Mouse (Mus musculus) intestine, embryonic 16.5 days (tissue): Measurements from ENCODE around the gene Cdh4. TPM values are rescaled to one million over a fixed set of nuclear protein-coding genes. Genes with fewer than 3 reads are reported as not detected.

Experiments used
- ATAC-seq: fragments of 200-750 bp; cut with Nextera tagmentation; 2 replicates; pipeline ENCODE4 v1.8.0; 2017; ENCODE audit warnings: moderate TSS enrichment, moderate library complexity
- H3K27ac ChIP-seq: fragments of 300-500 bp; sonication (generic); 2 replicates; pipeline ENCODE4 v1.5.1; 2014; ENCODE audit warnings: mild to moderate bottlenecking, low read length
- H3K27me3 ChIP-seq: fragments of 300-500 bp; sonication (generic); replicated peaks from 2 replicates; pipeline ENCODE4 v1.6.1; 2014; ENCODE audit warnings: low read length, control low read depth, mixed read lengths; ENCODE audit not compliant: control insufficient read depth, insufficient read depth
- H3K36me3 ChIP-seq: fragments of 300-500 bp; sonication (generic); 2 replicates; pipeline ENCODE4 v1.6.1; 2014; ENCODE audit warnings: low read length, control low read depth; ENCODE audit not compliant: control insufficient read depth, insufficient read depth
- H3K4me1 ChIP-seq: fragments of 300-500 bp; sonication (generic); 2 replicates; pipeline ENCODE4 v1.6.1; 2014; ENCODE audit warnings: low read length, control low read depth, mixed read lengths; ENCODE audit not compliant: control insufficient read depth, insufficient read depth
- H3K4me2 ChIP-seq: fragments of 300-500 bp; sonication (generic); 2 replicates; pipeline ENCODE4 v1.6.1; 2014; ENCODE audit warnings: low read depth, low read length, control low read depth
- H3K4me3 ChIP-seq: fragments of 300-500 bp; sonication (generic); 2 replicates; pipeline ENCODE4 v1.5.1; 2014; ENCODE audit warnings: mild to moderate bottlenecking, low read length
- H3K9ac ChIP-seq: fragments of 300-500 bp; sonication (generic); 2 replicates; pipeline ENCODE4 v1.6.1; 2014; ENCODE audit warnings: low read depth, low read length
- H3K9me3 ChIP-seq: fragments of 300-500 bp; sonication (generic); 2 replicates; pipeline ENCODE4 v1.6.1; 2016; ENCODE audit warnings: low read length, control low read depth; ENCODE audit not compliant: control insufficient read depth
- WGBS: fragments of 180-500 bp; shearing (Covaris S2); extraction: QIAGEN DNeasy Blood & Tissue Kit; methylation state at CpG from one replicate; pipeline ENCODE4 v1.1.7; 2014; 5-methylcytosine and 5-hydroxymethylcytosine counted together
- polyA plus RNA-seq: library from polyadenylated mRNA; unstranded; fragments of >200 nt; fragmentation: Nextera tagmentation; extraction: Ambion mirVana; gene quantifications from 2 replicates; pipeline ENCODE4 v1.2.1, GENCODE M21; 2015

The Cdh4 gene
- 2.2 and 3.2 TPM in 2 replicates for polyA plus RNA-seq

DNA sequence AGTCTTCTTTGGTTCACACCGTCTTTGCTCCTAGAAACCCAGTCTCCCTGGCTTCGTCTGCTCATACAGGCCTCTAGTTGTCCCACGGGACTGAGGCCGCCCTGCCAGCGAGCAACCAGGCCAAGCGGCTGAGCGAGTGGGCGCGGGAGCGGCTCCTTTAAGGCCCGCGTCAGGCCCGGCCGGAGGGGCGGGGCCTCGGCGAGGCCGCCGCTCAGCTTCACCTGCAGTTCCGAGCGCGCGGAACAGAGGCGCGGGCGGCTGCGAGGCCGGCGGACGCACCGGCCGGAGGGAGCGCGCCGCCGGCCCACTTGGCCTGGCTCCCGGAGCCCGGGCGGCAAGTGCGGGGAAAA lies at the start of gene Cdh4:
Gene Cdh4, plus strand, starts transcription at position 241 of the 350 bp plus-strand sequence.
- WGBS, result under 1% methylated on average over 40 of the region's 40 CpGs
- H3K36me3 ChIP-seq, result no peaks in the 10 kb centered on the region
- H3K27me3 ChIP-seq, result peaks cover 19% of the 10 kb centered on the region
- no peak within 1 kb of the TSS for H3K27ac ChIP-seq
- H3K4me1 ChIP-seq, result peaks cover 9% of the 10 kb centered on the region; the same call in 1 of the 2 replicates
- no peaks in the 10 kb centered on the region for H3K9me3 ChIP-seq
- peak within 1 kb of the TSS; percentile 63 for H3K4me3 ChIP-seq
- peak within 1 kb of the TSS; percentile 66 for H3K9ac ChIP-seq
- H3K4me2 ChIP-seq, result peak within 1 kb of the TSS; percentile 93
- peak; percentile 93 for ATAC-seq

DNA sequence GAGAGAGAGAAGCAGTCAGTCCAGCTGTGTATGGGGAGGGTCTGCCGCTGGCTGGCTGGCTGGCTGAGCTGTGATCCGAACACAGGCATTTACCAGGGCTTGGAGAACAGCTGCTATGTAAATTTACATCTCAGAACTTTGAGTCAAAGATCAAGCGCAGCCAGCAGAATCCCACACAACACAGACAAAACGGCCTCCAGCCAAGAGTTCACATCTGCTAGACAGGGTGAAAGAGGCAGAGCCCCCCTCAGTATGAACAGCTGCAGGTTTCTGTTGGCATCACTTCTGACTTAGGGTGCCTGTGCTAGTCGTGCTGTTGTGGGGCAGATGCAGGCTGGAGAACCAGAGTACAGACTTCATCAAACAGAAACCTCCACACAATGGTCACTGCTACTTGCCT lies 46.8 kb upstream of the Cdh4 start:
- 39% methylated on average over 5 of the region's 5 CpGs for WGBS
- Histone ChIP-seq H3K4me3 (no peak overlapping the region), H3K9ac (no peak overlapping the region), H3K27me3 (no peaks in the 10 kb centered on the region), H3K36me3 (no peaks in the 10 kb centered on the region), H3K9me3 (no peaks in the 10 kb centered on the region), H3K4me1 (peaks cover 4% of the 10 kb centered on the region; the same call in 1 of the 2 replicates), H3K4me2 (no peak overlapping the region), H3K27ac (no peak overlapping the region)
- ATAC-seq, result no peak

DNA sequence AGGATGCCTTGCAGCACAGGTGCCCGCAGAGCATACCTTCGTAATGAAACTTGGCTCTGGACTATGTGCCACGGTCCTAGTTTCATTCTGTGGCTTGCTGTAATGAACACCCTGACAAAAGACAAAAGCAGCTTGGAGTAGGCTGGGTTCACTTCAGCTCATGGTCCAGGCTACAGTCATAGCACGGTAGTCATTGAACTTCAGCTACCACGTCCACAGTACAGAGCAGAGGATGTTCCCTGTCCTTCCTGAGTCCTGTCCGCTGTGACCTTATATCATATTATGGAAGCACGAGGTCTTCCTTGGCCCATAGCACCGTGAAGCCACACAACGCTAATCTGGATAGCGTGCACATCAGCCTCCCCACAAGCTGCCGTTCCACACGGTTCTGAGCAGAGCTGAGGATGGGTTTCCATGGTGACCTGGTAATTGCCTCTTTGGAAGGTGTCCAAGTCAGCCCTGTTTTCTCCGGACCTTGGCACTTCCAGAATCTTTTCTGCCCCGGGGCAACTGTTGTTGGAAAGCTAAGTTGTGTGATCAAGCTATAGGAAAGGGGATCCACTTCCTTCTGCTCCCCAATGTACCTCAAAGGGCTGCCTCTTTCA lies 42.5 kb upstream of the Cdh4 start:
- Histone ChIP-seq H3K4me2 (no peak overlapping the region), H3K9me3 (no peaks in the 10 kb centered on the region), H3K27ac (no peak overlapping the region), H3K4me1 (no peaks in the 10 kb centered on the region), H3K9ac (no peak overlapping the region), H3K27me3 (no peaks in the 10 kb centered on the region), H3K36me3 (no peaks in the 10 kb centered on the region), H3K4me3 (no peak overlapping the region)
- WGBS, result 71% methylated on average over 14 of the region's 14 CpGs
- no peak for ATAC-seq

DNA sequence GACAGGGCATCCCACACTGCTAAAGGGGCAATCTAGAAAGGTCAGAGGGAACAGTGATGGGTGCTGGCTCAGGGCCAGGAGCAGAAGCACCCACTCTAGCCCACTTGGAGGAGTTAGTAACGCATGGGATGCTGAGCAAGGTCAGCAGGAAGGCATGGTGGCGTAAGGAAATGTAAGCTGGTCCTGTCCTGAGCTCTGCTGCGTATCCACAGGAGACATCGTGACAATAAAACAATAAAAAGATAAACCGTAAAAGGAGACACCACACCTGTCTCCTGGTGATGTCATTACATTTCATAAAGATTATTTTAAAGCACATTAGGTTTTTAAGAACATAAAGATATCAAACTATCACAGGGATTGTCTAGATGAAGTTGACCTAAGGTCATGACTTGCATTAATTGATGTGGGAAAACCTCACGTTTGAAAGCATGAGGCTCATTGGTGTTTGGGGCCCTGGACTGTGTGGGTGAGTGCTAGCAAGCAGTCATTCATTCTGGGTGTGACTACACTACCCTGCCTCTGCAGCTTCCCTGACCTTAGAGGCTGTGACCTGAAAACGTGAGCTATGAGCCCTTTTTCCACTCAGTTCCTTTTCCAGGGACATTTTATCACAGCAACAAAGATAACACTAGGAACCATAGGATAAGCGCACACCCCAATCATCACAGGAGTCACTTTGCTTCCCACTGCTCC lies 31.2 kb upstream of the Cdh4 start:
- no peak overlapping the region for H3K4me2 ChIP-seq
- no peaks in the 10 kb centered on the region for H3K9me3 ChIP-seq
- 49% methylated on average over 8 of the region's 8 CpGs for WGBS
- H3K9ac ChIP-seq, result no peak overlapping the region
- ATAC-seq, result peak; percentile 98
- peaks cover 3% of the 10 kb centered on the region; the same call in 1 of the 2 replicates for H3K4me1 ChIP-seq
- no peaks in the 10 kb centered on the region for H3K36me3 ChIP-seq
- no peaks in the 10 kb centered on the region; the same call in 1 of the 2 replicates for H3K27me3 ChIP-seq
- no peak overlapping the region for H3K4me3 ChIP-seq
- no peak overlapping the region for H3K27ac ChIP-seq

DNA sequence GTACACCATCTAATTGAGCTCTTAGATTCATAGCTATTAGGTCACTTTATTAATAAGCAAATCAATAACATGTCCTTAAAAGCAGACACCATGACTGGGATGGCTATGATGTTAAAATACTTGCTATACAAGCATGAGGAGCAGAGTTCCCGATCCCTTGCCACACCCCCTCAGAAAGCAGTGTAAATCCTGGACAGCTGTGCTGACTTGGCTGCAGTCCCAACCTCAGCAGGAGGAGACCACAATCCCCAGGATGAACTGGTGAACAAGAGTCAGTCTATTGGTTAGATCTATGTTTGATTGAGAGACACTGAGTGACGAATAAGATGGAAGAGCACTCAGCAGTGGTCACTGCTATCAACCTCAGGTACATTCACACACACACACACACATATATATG lies 29.3 kb upstream of the Cdh4 start:
- H3K36me3 ChIP-seq, result no peaks in the 10 kb centered on the region
- ATAC-seq, result no peak
- no peak overlapping the region for H3K9ac ChIP-seq
- H3K4me2 ChIP-seq, result no peak overlapping the region
- 53% methylated on average over 2 of the region's 2 CpGs for WGBS
- no peak overlapping the region for H3K27ac ChIP-seq
- no peaks in the 10 kb centered on the region for H3K27me3 ChIP-seq
- no peaks in the 10 kb centered on the region for H3K9me3 ChIP-seq
- H3K4me1 ChIP-seq, result peaks cover 3% of the 10 kb centered on the region; the same call in 1 of the 2 replicates
- H3K4me3 ChIP-seq, result no peak overlapping the region

DNA sequence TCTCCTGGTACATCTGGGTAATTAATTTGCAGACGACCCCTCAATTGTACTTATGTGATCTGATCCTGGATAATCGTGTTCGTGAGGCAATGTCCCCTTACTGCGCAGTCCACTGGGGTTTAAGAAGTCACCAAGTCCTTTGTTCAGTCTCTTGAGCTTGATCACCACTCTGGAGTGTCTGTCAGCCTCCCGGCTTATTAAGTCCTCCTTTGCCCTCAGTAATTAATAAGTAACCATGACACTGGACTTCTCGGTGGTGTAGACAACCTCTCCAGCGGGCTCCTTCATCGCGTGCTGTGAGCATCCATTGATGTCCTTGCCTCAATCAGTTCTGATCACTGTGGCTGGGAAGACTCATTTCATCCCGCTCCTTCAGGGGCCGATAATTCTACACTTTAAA lies 28.0 kb upstream of the Cdh4 start:
- H3K4me1 ChIP-seq, result peaks cover 3% of the 10 kb centered on the region; the same call in 1 of the 2 replicates
- H3K27ac ChIP-seq, result no peak overlapping the region
- H3K9ac ChIP-seq, result no peak overlapping the region
- H3K4me2 ChIP-seq, result no peak overlapping the region
- no peaks in the 10 kb centered on the region for H3K27me3 ChIP-seq
- H3K4me3 ChIP-seq, result no peak overlapping the region
- WGBS, result 76% methylated on average over 11 of the region's 11 CpGs
- no peaks in the 10 kb centered on the region for H3K9me3 ChIP-seq
- no peak for ATAC-seq
- H3K36me3 ChIP-seq, result no peaks in the 10 kb centered on the region

DNA sequence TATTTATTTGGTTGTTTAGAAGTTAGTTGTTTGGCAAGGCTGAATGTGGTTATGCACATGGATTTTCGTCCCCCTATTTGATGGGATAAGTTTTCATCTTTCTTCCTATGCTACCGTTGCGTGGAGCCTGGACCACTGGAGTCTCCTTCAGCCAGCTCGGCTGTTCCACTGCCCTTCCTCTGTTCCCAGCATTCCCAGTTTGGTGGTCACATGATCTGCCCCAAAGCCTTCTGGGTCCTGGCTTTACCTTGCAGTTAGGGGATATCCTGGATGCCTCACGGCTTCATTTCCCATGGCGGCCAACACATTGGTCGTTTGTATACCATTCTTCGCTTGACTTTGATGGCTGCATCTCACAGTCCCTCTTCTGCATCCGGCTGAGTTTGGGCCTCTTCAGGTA lies 27.5 kb upstream of the Cdh4 start:
- H3K9me3 ChIP-seq, result no peaks in the 10 kb centered on the region
- no peaks in the 10 kb centered on the region for H3K36me3 ChIP-seq
- H3K4me3 ChIP-seq, result no peak overlapping the region
- peaks cover 3% of the 10 kb centered on the region; the same call in 1 of the 2 replicates for H3K4me1 ChIP-seq
- no peak for ATAC-seq
- H3K4me2 ChIP-seq, result no peak overlapping the region
- 92% methylated on average over 9 of the region's 9 CpGs for WGBS
- no peak overlapping the region for H3K9ac ChIP-seq
- H3K27ac ChIP-seq, result no peak overlapping the region
- H3K27me3 ChIP-seq, result no peaks in the 10 kb centered on the region

DNA sequence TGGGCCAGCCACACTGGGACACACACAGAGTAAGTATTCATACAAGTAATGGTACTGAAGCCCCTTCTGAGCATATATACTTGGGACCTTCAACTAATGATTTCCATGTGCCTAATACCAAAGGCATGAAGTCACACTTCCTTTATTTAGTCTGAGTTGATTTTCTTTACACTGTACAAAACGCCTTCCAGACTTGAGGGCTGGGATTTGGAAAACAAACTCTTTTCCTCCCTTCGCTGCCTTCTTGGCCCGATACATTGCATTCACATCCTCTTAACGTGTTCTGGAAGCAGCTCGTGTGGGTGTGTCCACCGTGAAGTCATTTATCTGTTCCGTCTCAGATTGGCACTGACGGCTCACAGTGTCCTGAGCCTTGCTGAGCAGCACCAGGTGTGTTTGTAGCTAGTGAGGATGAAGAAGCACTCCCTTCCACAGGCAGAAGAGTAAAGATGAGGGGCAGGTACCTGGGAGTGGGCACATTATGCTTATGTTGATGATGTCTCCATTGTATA lies 26.3 kb upstream of the Cdh4 start:
- Histone ChIP-seq H3K4me2 (no peak overlapping the region), H3K4me3 (no peak overlapping the region), H3K9ac (no peak overlapping the region), H3K36me3 (no peaks in the 10 kb centered on the region), H3K9me3 (no peaks in the 10 kb centered on the region), H3K27me3 (no peaks in the 10 kb centered on the region), H3K4me1 (no peaks in the 10 kb centered on the region), H3K27ac (no peak overlapping the region)
- 36% methylated on average over 8 of the region's 8 CpGs for WGBS
- ATAC-seq, result no peak

DNA sequence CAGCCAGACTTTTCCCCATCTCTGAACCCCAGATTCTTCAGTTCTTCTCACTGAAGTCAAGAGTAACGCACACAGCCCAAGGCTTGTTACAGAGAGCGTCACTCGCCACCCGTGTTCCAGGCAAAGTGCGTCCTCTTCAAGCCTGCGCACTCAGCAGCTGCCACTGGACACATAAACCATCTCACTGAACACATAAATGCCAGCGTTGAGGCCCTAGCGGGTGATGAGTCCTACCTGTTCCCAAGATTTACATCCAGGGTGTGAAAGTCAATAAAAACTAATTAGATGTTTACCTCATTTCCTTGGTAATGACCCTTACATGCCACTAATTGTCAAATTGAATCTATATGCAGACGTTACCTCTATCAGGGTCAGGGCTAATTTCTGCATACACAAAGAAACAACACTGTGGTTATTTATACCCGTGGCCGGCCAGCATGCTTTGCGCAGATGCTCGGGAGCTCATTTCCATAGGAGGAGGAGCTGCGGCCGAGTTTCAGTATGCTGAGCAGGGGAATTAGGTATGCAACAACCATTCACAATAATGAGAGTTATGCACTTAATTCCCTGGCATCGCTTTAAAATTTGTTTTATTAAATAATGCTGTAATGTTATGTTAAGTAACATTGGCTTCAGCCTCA lies 25.5 kb upstream of the Cdh4 start:
- no peaks in the 10 kb centered on the region for H3K4me1 ChIP-seq
- ATAC-seq, result no peak
- no peaks in the 10 kb centered on the region for H3K9me3 ChIP-seq
- H3K4me2 ChIP-seq, result no peak overlapping the region
- H3K9ac ChIP-seq, result no peak overlapping the region
- H3K27me3 ChIP-seq, result no peaks in the 10 kb centered on the region
- WGBS, result 77% methylated on average over 16 of the region's 16 CpGs
- no peaks in the 10 kb centered on the region for H3K36me3 ChIP-seq
- no peak overlapping the region for H3K27ac ChIP-seq
- H3K4me3 ChIP-seq, result no peak overlapping the region
